Mouse (Mus musculus): ENCODE results near the gene Mvb12b. TPM values are rescaled to one million over a fixed set of nuclear protein-coding genes. Genes with fewer than 3 reads are reported as not detected.
A peak's percentile ranks its signal among the peaks of the same experiment; 100 is the strongest.
"Not testable (repeated sequence)": the region's sequence is repeated elsewhere in the genome, so short reads cannot be mapped to it uniquely, and the experiment has no call there.

Gene Mvb12b
- polyA plus RNA-seq, 1 experiment, result 13.6 TPM

DNA sequence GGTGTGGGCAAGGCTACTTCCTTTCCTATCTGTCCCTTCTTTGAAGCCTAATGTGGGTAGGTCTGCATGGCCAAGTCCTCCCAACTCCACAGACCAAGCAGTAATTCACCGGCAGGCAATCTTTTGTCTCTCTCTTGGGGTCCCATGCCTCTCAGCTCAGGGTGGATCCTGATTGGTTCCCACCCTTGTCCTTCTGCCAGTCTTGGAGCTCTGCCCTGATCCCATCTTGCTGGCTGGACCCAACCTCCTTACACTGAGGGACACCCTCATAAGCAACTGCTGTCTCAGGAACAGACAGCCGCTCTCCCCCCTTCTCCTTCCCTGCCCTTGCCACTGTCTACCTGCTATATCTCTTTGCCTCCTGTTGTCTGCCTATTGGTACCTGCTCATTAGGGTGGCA, 34.7 kb upstream of the Mvb12b start:
- 82% methylated on average over 2 of the region's 2 CpGs for WGBS
- no peak overlapping the region for H3K27ac ChIP-seq (ENCODE audit: insufficient read depth, low read length)
- no peak overlapping the region for H3K4me3 ChIP-seq (ENCODE audit: extremely low read depth, insufficient read depth, insufficient read length)
- DNase-seq (ENCODE audit: low read depth in 1 of 2, low spot score in 2 of 2), result no peak
- no peaks in the 10 kb centered on the region for H3K27me3 ChIP-seq (ENCODE audit: control insufficient read depth, insufficient read depth, low read length)
- H3K36me3 ChIP-seq (ENCODE audit: control insufficient read depth, insufficient read depth, low read length), result no peaks in the 10 kb centered on the region
- peaks cover 2% of the 10 kb centered on the region; the same call in 1 of the 2 replicates for H3K4me1 ChIP-seq (ENCODE audit: control insufficient read depth, insufficient read depth, insufficient read length)
- TF ChIP-seq CTCF (IDR thresholded peaks at IDR 0.05; ENCODE audit: extremely low read depth, insufficient read depth, insufficient read length, insufficient replicate concordance) (no peak), POLR2A (IDR thresholded peaks at IDR 0.05; ENCODE audit: low read depth, low read length) (no peak)

- no peaks in the 10 kb centered on the region for H3K27me3 ChIP-seq (ENCODE audit: control insufficient read depth, insufficient read depth, low read length)
- H3K36me3 ChIP-seq (ENCODE audit: control insufficient read depth, insufficient read depth, low read length), result no peaks in the 10 kb centered on the region
- TF ChIP-seq CTCF (IDR thresholded peaks at IDR 0.05; ENCODE audit: extremely low read depth, insufficient read depth, insufficient read length, insufficient replicate concordance), result no peak
- TF ChIP-seq POLR2A (IDR thresholded peaks at IDR 0.05; ENCODE audit: low read depth, low read length), result no peak
- H3K27ac ChIP-seq (ENCODE audit: insufficient read depth, low read length), result no peak overlapping the region
- H3K4me3 ChIP-seq (ENCODE audit: extremely low read depth, insufficient read depth, insufficient read length), result no peak overlapping the region
- peaks cover 2% of the 10 kb centered on the region; the same call in 1 of the 2 replicates for H3K4me1 ChIP-seq (ENCODE audit: control insufficient read depth, insufficient read depth, insufficient read length)
- WGBS, result 81% methylated on average over 22 of the region's 22 CpGs
- no peak for DNase-seq (ENCODE audit: low read depth in 1 of 2, low spot score in 2 of 2)
Observed at GRCm38 (mm10) chr2:33919934-33920615, 32.3 kb upstream of the Mvb12b start.

- Histone ChIP-seq H3K4me3 (ENCODE audit: extremely low read depth, insufficient read depth, insufficient read length) (no peak overlapping the region), H3K27ac (ENCODE audit: insufficient read depth, low read length) (no peak overlapping the region), H3K36me3 (ENCODE audit: control insufficient read depth, insufficient read depth, low read length) (no peaks in the 10 kb centered on the region), H3K27me3 (ENCODE audit: control insufficient read depth, insufficient read depth, low read length) (no peaks in the 10 kb centered on the region), H3K4me1 (ENCODE audit: control insufficient read depth, insufficient read depth, insufficient read length) (no peaks in the 10 kb centered on the region)
- TF ChIP-seq POLR2A (IDR thresholded peaks at IDR 0.05; ENCODE audit: low read depth, low read length) (no peak), CTCF (IDR thresholded peaks at IDR 0.05; ENCODE audit: extremely low read depth, insufficient read depth, insufficient read length, insufficient replicate concordance) (no peak)
- no peak for DNase-seq (ENCODE audit: low read depth in 1 of 2, low spot score in 2 of 2)
- WGBS, result 77% methylated on average over 3 of the region's 3 CpGs
Observed at GRCm38 (mm10) chr2:33918824-33919223, 31.1 kb upstream of the Mvb12b start.

DNA sequence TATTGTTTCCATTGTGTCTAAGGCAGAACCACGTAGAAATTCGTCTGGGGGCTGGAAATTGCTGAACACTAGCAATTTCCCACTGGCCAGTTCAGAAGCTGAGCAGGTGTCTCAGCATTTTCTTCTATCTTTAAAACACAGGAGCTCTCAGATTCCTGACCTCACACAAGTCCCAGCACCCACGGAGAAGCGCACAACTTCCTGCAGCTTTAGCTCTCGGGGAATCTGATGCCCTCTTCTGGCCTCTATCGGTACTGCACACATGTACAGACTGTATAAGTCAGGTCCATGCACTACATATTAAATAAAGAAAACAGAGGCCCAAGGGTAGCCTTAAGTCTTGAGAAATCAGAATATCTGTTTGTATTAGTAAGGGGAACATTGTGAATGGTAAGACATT, 30.6 kb upstream of the Mvb12b start:
- WGBS, result 70% methylated on average over 6 of the region's 6 CpGs
- TF ChIP-seq POLR2A (IDR thresholded peaks at IDR 0.05; ENCODE audit: low read depth, low read length) (no peak), CTCF (IDR thresholded peaks at IDR 0.05; ENCODE audit: extremely low read depth, insufficient read depth, insufficient read length, insufficient replicate concordance) (peak; percentile 52; the same call in 1 of the 2 replicates)

DNA sequence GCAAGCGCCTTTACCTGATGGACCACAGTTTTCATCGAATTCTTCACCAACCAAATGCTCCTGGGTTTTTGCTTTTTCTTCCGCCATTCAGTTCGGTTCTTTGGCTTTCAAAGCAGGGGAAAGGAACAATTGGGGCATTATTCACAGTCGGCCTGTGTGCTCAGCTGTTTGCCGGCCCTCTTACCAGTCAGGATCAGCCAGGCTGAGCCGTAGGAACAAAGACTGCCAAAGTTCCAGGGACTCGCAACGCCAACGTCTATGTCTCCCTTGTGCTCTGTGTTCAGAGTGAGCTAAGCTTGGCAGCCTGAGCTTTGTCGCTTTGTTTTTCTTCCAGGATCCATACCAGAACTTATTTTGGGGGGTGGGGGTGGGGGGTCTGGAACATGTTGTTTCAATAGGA, 28.9 kb upstream of the Mvb12b start:
- no peak for DNase-seq (ENCODE audit: low read depth in 1 of 2, low spot score in 2 of 2)
- TF ChIP-seq CTCF (IDR thresholded peaks at IDR 0.05; ENCODE audit: extremely low read depth, insufficient read depth, insufficient read length, insufficient replicate concordance) (no peak), POLR2A (IDR thresholded peaks at IDR 0.05; ENCODE audit: low read depth, low read length) (no peak)
- 95% methylated on average over 11 of the region's 11 CpGs for WGBS
- Histone ChIP-seq H3K27ac (ENCODE audit: insufficient read depth, low read length) (no peak overlapping the region), H3K4me1 (ENCODE audit: control insufficient read depth, insufficient read depth, insufficient read length) (no peaks in the 10 kb centered on the region), H3K27me3 (ENCODE audit: control insufficient read depth, insufficient read depth, low read length) (no peaks in the 10 kb centered on the region), H3K4me3 (ENCODE audit: extremely low read depth, insufficient read depth, insufficient read length) (no peak overlapping the region), H3K36me3 (ENCODE audit: control insufficient read depth, insufficient read depth, low read length) (no peaks in the 10 kb centered on the region)

More for the DNA sequence above, 30.6 kb upstream of the Mvb12b start:
- Histone ChIP-seq H3K4me3 (ENCODE audit: extremely low read depth, insufficient read depth, insufficient read length) (no peak overlapping the region), H3K27ac (ENCODE audit: insufficient read depth, low read length) (no peak overlapping the region), H3K36me3 (ENCODE audit: control insufficient read depth, insufficient read depth, low read length) (no peaks in the 10 kb centered on the region), H3K27me3 (ENCODE audit: control insufficient read depth, insufficient read depth, low read length) (no peaks in the 10 kb centered on the region), H3K4me1 (ENCODE audit: control insufficient read depth, insufficient read depth, insufficient read length) (no peaks in the 10 kb centered on the region)
- DNase-seq (ENCODE audit: low read depth in 1 of 2, low spot score in 2 of 2), result peak; percentile 37 to 54

GRCm38 (mm10) chr2:33914998-33915397, 27.3 kb upstream of the Mvb12b start:
- TF ChIP-seq CTCF (IDR thresholded peaks at IDR 0.05; ENCODE audit: extremely low read depth, insufficient read depth, insufficient read length, insufficient replicate concordance) (no peak), POLR2A (IDR thresholded peaks at IDR 0.05; ENCODE audit: low read depth, low read length) (no peak)
- Histone ChIP-seq H3K27ac (ENCODE audit: insufficient read depth, low read length) (no peak overlapping the region), H3K27me3 (ENCODE audit: control insufficient read depth, insufficient read depth, low read length) (no peaks in the 10 kb centered on the region), H3K4me3 (ENCODE audit: extremely low read depth, insufficient read depth, insufficient read length) (no peak overlapping the region), H3K36me3 (ENCODE audit: control insufficient read depth, insufficient read depth, low read length) (no peaks in the 10 kb centered on the region), H3K4me1 (ENCODE audit: control insufficient read depth, insufficient read depth, insufficient read length) (no peaks in the 10 kb centered on the region)
- DNase-seq (ENCODE audit: low read depth in 1 of 2, low spot score in 2 of 2), result no peak
- WGBS, result 56% methylated on average over 8 of the region's 8 CpGs

DNA sequence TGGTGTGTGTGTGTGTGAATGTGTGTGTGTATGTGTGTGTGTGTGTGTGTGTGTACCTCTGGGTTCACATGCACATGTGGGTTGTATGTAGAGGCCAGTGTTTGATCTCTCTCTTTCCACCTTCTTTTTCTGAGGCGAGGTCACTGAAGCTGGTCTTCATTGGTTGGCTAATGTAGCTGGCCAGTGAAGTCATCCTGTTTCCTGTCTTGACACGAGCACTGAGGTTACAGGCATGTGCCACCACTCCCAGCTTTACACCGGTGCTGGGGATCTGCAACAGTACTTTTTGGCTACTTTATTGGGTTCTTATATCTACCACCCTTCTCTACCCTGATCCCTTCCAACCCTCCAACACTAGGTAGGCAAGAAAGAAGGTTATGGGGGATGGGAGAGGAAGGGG, 26.6 kb upstream of the Mvb12b start:
- TF ChIP-seq POLR2A (IDR thresholded peaks at IDR 0.05; ENCODE audit: low read depth, low read length), result no peak
- TF ChIP-seq CTCF (IDR thresholded peaks at IDR 0.05; ENCODE audit: extremely low read depth, insufficient read depth, insufficient read length, insufficient replicate concordance), result no peak
- H3K27ac ChIP-seq (ENCODE audit: insufficient read depth, low read length), result no peak overlapping the region
- DNase-seq (ENCODE audit: low read depth in 1 of 2, low spot score in 2 of 2), result no peak
- 43% methylated on average over 3 of the region's 3 CpGs for WGBS
- no peak overlapping the region for H3K4me3 ChIP-seq (ENCODE audit: extremely low read depth, insufficient read depth, insufficient read length)
- no peaks in the 10 kb centered on the region for H3K4me1 ChIP-seq (ENCODE audit: control insufficient read depth, insufficient read depth, insufficient read length)
- no peaks in the 10 kb centered on the region for H3K36me3 ChIP-seq (ENCODE audit: control insufficient read depth, insufficient read depth, low read length)
- no peaks in the 10 kb centered on the region for H3K27me3 ChIP-seq (ENCODE audit: control insufficient read depth, insufficient read depth, low read length)

DNA sequence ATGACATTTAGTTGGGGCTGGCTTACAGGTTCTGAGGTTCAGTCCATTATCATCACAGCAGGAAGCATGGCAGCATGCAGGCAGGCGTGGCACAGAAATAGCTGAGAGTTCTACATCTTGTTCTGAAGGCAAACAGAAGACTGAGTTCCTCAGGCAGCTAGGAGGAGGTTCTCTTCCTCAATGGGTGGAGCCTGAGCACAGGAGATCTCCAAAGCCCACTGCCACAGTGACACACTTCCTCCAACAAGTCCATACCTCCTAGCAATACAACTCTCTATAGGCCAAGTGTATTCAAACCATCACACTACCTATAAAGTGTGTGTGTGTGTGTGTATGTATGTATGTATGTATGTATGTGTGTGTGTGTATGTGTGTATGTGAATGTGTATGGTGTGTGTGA, 25.9 kb upstream of the Mvb12b start:
- H3K4me3 ChIP-seq (ENCODE audit: extremely low read depth, insufficient read depth, insufficient read length); DNase-seq (ENCODE audit: low read depth in 1 of 2, low spot score in 2 of 2); H3K4me1 ChIP-seq (ENCODE audit: control insufficient read depth, insufficient read depth, insufficient read length); H3K27me3 ChIP-seq (ENCODE audit: control insufficient read depth, insufficient read depth, low read length); H3K36me3 ChIP-seq (ENCODE audit: control insufficient read depth, insufficient read depth, low read length); H3K27ac ChIP-seq (ENCODE audit: insufficient read depth, low read length): not testable (repeated sequence)
- 32% methylated on average over 1 of the region's 1 CpGs for WGBS
